Mouse (Mus musculus) mesoderm, embryonic 11.5 days (tissue): ENCODE data around the gene Pou2f3.
A peak's percentile ranks its signal among the peaks of the same experiment; 100 is the strongest.

Experiments
- DNase-seq: peaks from one replicate; pipeline ENCODE4 v3.0.0-alpha.2; 2012; ENCODE audit warnings: low read depth, low spot score

Pou2f3 gene

GRCm38 (mm10) chr9:43231805-43232204 is 21.6 kb upstream of the Pou2f3 start:
- DNase-seq, result no peak

- no peak for DNase-seq
These were observed 20.7 kb upstream of the Pou2f3 start for GRCm38 (mm10) chr9:43230886-43231285.

GRCm38 (mm10) chr9:43229962-43230361 is 19.8 kb upstream of the Pou2f3 start:
- DNase-seq, result no peak

GRCm38 (mm10) chr9:43229398-43229895 is 19.3 kb upstream of the Pou2f3 start:
- DNase-seq, result no peak

- no peak for DNase-seq
These were observed 18.6 kb upstream of the Pou2f3 start for GRCm38 (mm10) chr9:43228745-43229144.

- DNase-seq, result no peak
These were observed 17.5 kb upstream of the Pou2f3 start for GRCm38 (mm10) chr9:43227626-43228025.

- no peak for DNase-seq
These were observed 16.5 kb upstream of the Pou2f3 start for GRCm38 (mm10) chr9:43226573-43227160.

- no peak for DNase-seq
These were observed 15.3 kb upstream of the Pou2f3 start for GRCm38 (mm10) chr9:43225481-43225880.

GRCm38 (mm10) chr9:43224771-43225355 is 14.7 kb upstream of the Pou2f3 start:
- no peak for DNase-seq

- DNase-seq, result peak; percentile 40
These were observed 12.2 kb upstream of the Pou2f3 start for GRCm38 (mm10) chr9:43222429-43222715.

GRCm38 (mm10) chr9:43221643-43222428 is 11.7 kb upstream of the Pou2f3 start:
- peak; percentile 93 for DNase-seq

GRCm38 (mm10) chr9:43210771-43211450 is 742 bp upstream of the Pou2f3 start:
- peak; percentile 76 for DNase-seq

- DNase-seq, result no peak
These were observed 4.2 kb downstream of the Pou2f3 start for GRCm38 (mm10) chr9:43206022-43206390.

- DNase-seq, result no peak
These were observed 4.7 kb downstream of the Pou2f3 start for GRCm38 (mm10) chr9:43205343-43206021.

GRCm38 (mm10) chr9:43200212-43200611 is 10.0 kb downstream of the Pou2f3 start:
- no peak for DNase-seq

- DNase-seq, result no peak
These were observed 16.2 kb downstream of the Pou2f3 start for GRCm38 (mm10) chr9:43194001-43194400.

GRCm38 (mm10) chr9:43191561-43191960 is 18.6 kb downstream of the Pou2f3 start:
- no peak for DNase-seq

- no peak for DNase-seq
These were observed 21.2 kb downstream of the Pou2f3 start for GRCm38 (mm10) chr9:43189021-43189356.

GRCm38 (mm10) chr9:43188309-43189020 is 21.7 kb downstream of the Pou2f3 start:
- no peak for DNase-seq

- DNase-seq, result peak; percentile 11
These were observed 30.6 kb downstream of the Pou2f3 start for GRCm38 (mm10) chr9:43179614-43180013.

- DNase-seq, result no peak
These were observed 32.0 kb downstream of the Pou2f3 start for GRCm38 (mm10) chr9:43178172-43178571.
